Mouse (Mus musculus): ENCODE measurements around the gene Prl2c3.
"Not testable (repeated sequence)": the region's sequence is repeated elsewhere in the genome, so short reads cannot be mapped to it uniquely, and the experiment has no call there.

The Prl2c3 gene

GRCm38 (mm10) chr13:12799979-12800378 is at the start of gene Prl2c3:
TSS of gene Prl2c3 (minus strand) at chr13:12800079.
- DNase-seq = not testable (repeated sequence)

- DNase-seq = not testable (repeated sequence)
These were observed 48.4 kb upstream of the Prl2c3 start for GRCm38 (mm10) chr13:12848254-12848653.

- not testable (repeated sequence) for DNase-seq
These were observed 44.8 kb upstream of the Prl2c3 start for GRCm38 (mm10) chr13:12844701-12845100.

GRCm38 (mm10) chr13:12837546-12837945 is 37.7 kb upstream of the Prl2c3 start:
- DNase-seq = not testable (repeated sequence)

GRCm38 (mm10) chr13:12831769-12832168 is 31.9 kb upstream of the Prl2c3 start:
- DNase-seq = no peak

GRCm38 (mm10) chr13:12829031-12829430 is 29.2 kb upstream of the Prl2c3 start:
- no peak for DNase-seq

GRCm38 (mm10) chr13:12824500-12825176 is 24.8 kb upstream of the Prl2c3 start:
- not testable (repeated sequence) for DNase-seq

- DNase-seq = not testable (repeated sequence)
These were observed 14.0 kb upstream of the Prl2c3 start for GRCm38 (mm10) chr13:12813734-12814424.

- no peak for DNase-seq
These were observed 9.7 kb upstream of the Prl2c3 start for GRCm38 (mm10) chr13:12809591-12809990.

GRCm38 (mm10) chr13:12808793-12809512 is 9.1 kb upstream of the Prl2c3 start:
- not testable (repeated sequence) for DNase-seq

- not testable (repeated sequence) for DNase-seq
These were observed 6.6 kb upstream of the Prl2c3 start for GRCm38 (mm10) chr13:12806496-12806895.

- DNase-seq = not testable (repeated sequence)
These were observed 30.3 kb downstream of the Prl2c3 start for GRCm38 (mm10) chr13:12769442-12770091.

Measured in retina, postnatal 1 day (tissue).